Mouse (Mus musculus) macrophage (primary cell): ENCODE measurements around the gene Sh3pxd2a. TPM values are rescaled to one million over a fixed set of nuclear protein-coding genes. Genes with fewer than 3 reads are reported as not detected.

ENCODE experiments used
- H3K27ac ChIP-seq: fragments of 350-480 bp; formaldehyde crosslinking; 2 replicates; pipeline ENCODE4 v1.9.0; 2021
- H3K36me3 ChIP-seq: fragments of 350-480 bp; formaldehyde crosslinking; 2 replicates; pipeline ENCODE4 v1.9.0; 2021; ENCODE audit errors: inconsistent target
- H3K4me3 ChIP-seq: fragments of 350-480 bp; formaldehyde crosslinking; 2 replicates; pipeline ENCODE4 v1.9.0; 2021; ENCODE audit errors: inconsistent target
- H3K79me2 ChIP-seq: fragments of 350-480 bp; formaldehyde crosslinking; 2 replicates; pipeline ENCODE4 v1.9.0; 2021; ENCODE audit errors: inconsistent target
- WGBS: methylation state at CpG from one replicate; pipeline ENCODE4 v1.1.7; 2026; ENCODE audit warnings: inconsistent platforms; ENCODE audit not compliant: missing documents; 5-methylcytosine and 5-hydroxymethylcytosine counted together
- polyA plus RNA-seq: library from polyadenylated mRNA; stranded (reverse); fragments of 250-400 nt; gene quantifications from 3 replicates; pipeline ENCODE4 v1.2.4, GENCODE M21; 2018; ENCODE audit warnings: inconsistent platforms

Sh3pxd2a gene
- polyA plus RNA-seq, 1 experiment from 2014 or later = 8.0 TPM

DNA sequence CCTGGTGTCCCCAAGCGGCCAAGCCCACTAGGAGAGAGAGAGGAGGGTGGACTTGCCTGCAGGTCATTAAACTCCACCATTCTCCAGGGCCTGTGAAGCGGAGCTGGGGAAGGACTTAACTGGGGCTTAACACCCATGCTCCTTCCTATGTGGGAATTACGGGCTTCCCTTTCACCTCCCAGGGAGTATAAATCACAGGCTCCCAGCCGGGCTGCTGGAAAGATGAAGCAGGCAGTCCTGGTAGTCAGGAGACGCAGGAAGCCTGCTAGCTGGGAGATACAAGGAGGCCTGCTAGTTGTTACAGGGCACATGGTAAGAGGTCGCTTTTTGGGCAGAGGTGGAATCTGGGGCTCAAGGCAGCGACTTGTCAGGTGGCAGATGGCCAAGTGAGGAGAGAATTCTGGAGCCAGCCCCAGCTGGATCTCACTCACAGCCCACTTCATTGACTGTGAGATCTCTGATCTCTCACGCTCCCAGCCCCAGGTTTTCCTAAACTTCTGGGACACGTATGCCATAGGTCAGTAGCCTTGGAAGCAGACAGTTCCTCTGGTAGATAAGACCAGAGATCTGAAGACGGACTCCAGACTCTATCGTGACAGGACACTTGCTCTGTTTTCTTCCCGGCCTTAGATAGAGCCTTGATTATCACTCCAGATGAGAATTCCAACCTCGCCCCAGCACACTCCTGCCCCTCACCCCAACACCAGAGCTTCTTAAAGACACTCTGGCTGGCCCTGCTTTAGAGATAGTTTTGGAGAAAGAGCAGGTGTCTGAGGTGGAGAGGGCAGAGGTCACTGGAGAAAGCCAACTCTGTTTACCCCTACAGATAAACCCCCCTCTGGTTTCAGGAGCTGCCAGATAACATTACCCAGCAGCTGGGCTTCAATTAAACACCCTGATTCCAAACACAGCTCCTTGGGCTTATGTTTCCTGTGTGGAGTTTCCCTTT, 36.1 kb downstream of the Sh3pxd2a start:
- H3K36me3 ChIP-seq = peaks cover 10% of the 10 kb centered on the region; the same call in 1 of the 2 replicates
- H3K27ac ChIP-seq = no peak overlapping the region
- no peak overlapping the region for H3K4me3 ChIP-seq
- peaks cover 25% of the 10 kb centered on the region; the same call in 1 of the 2 replicates for H3K79me2 ChIP-seq
- WGBS = 89% methylated on average over 13 of the region's 13 CpGs

- Histone ChIP-seq H3K36me3 (peaks cover 12% of the 10 kb centered on the region; the same call in 1 of the 2 replicates), H3K27ac (no peak overlapping the region), H3K4me3 (no peak overlapping the region), H3K79me2 (peaks cover 21% of the 10 kb centered on the region; the same call in 1 of the 2 replicates)
- 92% methylated on average over 7 of the region's 7 CpGs for WGBS
Observed at GRCm38 (mm10) chr19:47423632-47424031, 40.6 kb downstream of the Sh3pxd2a start.

DNA sequence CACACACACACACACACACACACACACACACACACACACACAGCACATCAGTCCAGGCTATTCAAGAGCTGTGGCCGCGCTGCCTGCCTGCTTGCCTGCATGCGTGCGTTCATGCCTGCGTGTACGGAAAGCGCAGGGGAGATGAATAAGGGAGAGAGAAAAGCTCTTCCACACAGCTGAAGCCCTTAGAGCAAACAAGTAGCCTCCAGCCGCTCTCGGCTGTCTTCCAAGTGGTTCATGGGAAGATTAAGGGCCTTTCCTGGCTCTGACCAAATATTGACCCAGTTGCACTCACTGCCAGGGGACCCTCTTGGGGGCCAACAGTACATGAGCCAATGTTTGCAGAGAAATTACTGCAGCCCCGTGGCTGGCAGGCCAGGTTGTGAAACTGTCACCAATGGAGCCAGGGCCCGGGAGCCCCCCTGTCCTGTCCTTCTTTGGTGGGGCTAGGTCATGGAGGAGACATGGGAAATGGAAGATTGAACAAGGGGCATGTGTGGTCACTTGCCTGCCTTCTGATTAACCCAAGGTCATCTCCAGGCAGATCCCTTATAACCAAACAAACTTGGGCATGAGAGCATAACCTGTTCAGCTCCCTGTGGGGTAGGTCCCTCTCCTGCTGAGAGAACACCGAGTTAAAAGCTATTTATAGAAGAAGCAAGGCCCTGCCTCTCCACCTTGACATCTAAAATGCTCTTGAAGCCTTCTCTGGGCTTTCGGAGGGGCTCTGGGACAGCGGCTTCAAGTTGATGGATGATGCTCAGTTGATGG, 42.9 kb downstream of the Sh3pxd2a start:
- WGBS = 93% methylated on average over 4 of the region's 14 CpGs
- Histone ChIP-seq H3K27ac (no peak overlapping the region), H3K4me3 (no peak overlapping the region), H3K36me3 (peaks cover 12% of the 10 kb centered on the region; the same call in 1 of the 2 replicates), H3K79me2 (no peaks in the 10 kb centered on the region)

- H3K79me2 ChIP-seq = no peaks in the 10 kb centered on the region
- WGBS = 95% methylated on average over 11 of the region's 11 CpGs
- H3K27ac ChIP-seq = no peak overlapping the region
- peaks cover 12% of the 10 kb centered on the region; the same call in 1 of the 2 replicates for H3K36me3 ChIP-seq
- no peak overlapping the region for H3K4me3 ChIP-seq
Observed at GRCm38 (mm10) chr19:47420539-47420938, 43.7 kb downstream of the Sh3pxd2a start.

GRCm38 (mm10) chr19:47419208-47419607, 45.0 kb downstream of the Sh3pxd2a start:
- no peaks in the 10 kb centered on the region for H3K79me2 ChIP-seq
- peaks cover 12% of the 10 kb centered on the region; the same call in 1 of the 2 replicates for H3K36me3 ChIP-seq
- no peak overlapping the region for H3K27ac ChIP-seq
- no peak overlapping the region for H3K4me3 ChIP-seq
- whole genome bisulfite sequencing = 91% methylated on average over 8 of the region's 8 CpGs

- no peaks in the 10 kb centered on the region for H3K36me3 ChIP-seq
- H3K79me2 ChIP-seq = no peaks in the 10 kb centered on the region
- WGBS = 92% methylated on average over 9 of the region's 12 CpGs
- no peak overlapping the region for H3K27ac ChIP-seq
- no peak overlapping the region for H3K4me3 ChIP-seq
Observed at GRCm38 (mm10) chr19:47416161-47416560, 48.0 kb downstream of the Sh3pxd2a start.

GRCm38 (mm10) chr19:47414142-47414905, 49.9 kb downstream of the Sh3pxd2a start:
- H3K36me3 ChIP-seq = no peaks in the 10 kb centered on the region
- no peaks in the 10 kb centered on the region for H3K79me2 ChIP-seq
- no peak overlapping the region for H3K4me3 ChIP-seq
- whole genome bisulfite sequencing = 89% methylated on average over 13 of the region's 13 CpGs
- H3K27ac ChIP-seq = no peak overlapping the region

DNA sequence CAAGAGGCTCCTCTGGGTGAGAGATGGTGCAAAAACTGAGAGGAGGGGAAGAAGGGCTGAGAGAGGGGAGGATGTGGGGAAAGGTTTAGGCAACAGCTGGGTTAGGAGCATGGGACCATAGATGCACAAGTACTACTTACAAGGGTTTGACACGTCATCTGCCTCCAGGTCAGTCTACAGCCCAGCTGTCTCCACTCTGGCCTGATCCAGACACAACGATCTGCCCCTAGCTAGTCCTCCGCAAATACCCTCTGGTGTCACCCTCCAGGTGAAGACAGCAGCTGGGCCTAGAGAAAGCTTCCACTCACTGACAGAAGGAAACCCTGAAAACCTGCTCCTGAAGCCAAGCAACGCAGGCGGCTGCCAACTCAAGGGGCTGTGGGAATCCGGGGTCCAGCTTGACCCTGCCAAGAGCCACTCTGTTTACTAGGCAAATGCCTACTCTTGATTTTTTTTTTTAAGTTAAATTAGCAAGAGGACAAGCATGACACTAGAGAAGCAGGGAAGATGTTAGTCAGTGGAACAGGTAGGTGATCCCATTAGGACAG, 50.7 kb downstream of the Sh3pxd2a start:
- H3K79me2 ChIP-seq = no peaks in the 10 kb centered on the region
- H3K4me3 ChIP-seq = no peak overlapping the region
- H3K27ac ChIP-seq = no peak overlapping the region
- WGBS = 96% methylated on average over 6 of the region's 6 CpGs
- no peaks in the 10 kb centered on the region for H3K36me3 ChIP-seq

GRCm38 (mm10) chr19:47412566-47413248, 51.5 kb downstream of the Sh3pxd2a start:
- no peak overlapping the region for H3K27ac ChIP-seq
- no peak overlapping the region for H3K4me3 ChIP-seq
- H3K36me3 ChIP-seq = no peaks in the 10 kb centered on the region
- 72% methylated on average over 11 of the region's 11 CpGs for WGBS
- H3K79me2 ChIP-seq = no peaks in the 10 kb centered on the region

- 98% methylated on average over 6 of the region's 6 CpGs for WGBS
- no peaks in the 10 kb centered on the region for H3K79me2 ChIP-seq
- H3K36me3 ChIP-seq = no peaks in the 10 kb centered on the region
- H3K27ac ChIP-seq = no peak overlapping the region
- H3K4me3 ChIP-seq = no peak overlapping the region
Observed at GRCm38 (mm10) chr19:47410301-47410700, 53.9 kb downstream of the Sh3pxd2a start.

- Histone ChIP-seq H3K79me2 (no peaks in the 10 kb centered on the region), H3K27ac (no peak overlapping the region), H3K36me3 (no peaks in the 10 kb centered on the region), H3K4me3 (no peak overlapping the region)
Observed at GRCm38 (mm10) chr19:47409142-47409541, 55.1 kb downstream of the Sh3pxd2a start.

DNA sequence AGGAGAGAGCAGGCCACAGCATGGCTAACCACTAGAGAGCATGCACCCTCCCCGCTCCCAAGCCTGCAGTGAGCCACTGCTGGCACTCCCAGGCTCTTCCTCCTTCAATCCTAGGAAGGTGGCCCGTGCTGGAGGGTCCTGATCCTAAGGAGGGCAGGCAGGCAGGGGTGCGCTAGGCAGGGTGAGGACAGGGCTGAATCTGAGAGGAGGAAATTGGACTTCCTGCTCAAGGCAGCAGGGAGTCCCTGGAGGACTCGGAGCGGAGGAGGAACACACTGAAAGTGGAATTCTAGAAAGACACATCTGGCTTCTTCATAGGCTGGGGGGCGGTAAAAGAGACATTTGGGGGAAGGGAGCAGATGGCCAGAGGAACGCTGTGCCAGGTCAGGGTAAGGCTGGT, 55.5 kb downstream of the Sh3pxd2a start:
- WGBS = 92% methylated on average over 7 of the region's 7 CpGs
- H3K36me3 ChIP-seq = no peaks in the 10 kb centered on the region
- no peak overlapping the region for H3K4me3 ChIP-seq
- no peak overlapping the region for H3K27ac ChIP-seq
- no peaks in the 10 kb centered on the region for H3K79me2 ChIP-seq

- Histone ChIP-seq H3K79me2 (no peaks in the 10 kb centered on the region), H3K27ac (no peak overlapping the region), H3K36me3 (no peaks in the 10 kb centered on the region), H3K4me3 (no peak overlapping the region)
- 96% methylated on average over 6 of the region's 6 CpGs for WGBS
Observed at GRCm38 (mm10) chr19:47407332-47407731, 56.9 kb downstream of the Sh3pxd2a start.

- 49% methylated on average over 6 of the region's 6 CpGs for WGBS
- Histone ChIP-seq H3K36me3 (no peaks in the 10 kb centered on the region), H3K79me2 (no peaks in the 10 kb centered on the region), H3K4me3 (no peak overlapping the region), H3K27ac (no peak overlapping the region)
Observed at GRCm38 (mm10) chr19:47406524-47406923, 57.7 kb downstream of the Sh3pxd2a start.
